Mouse (Mus musculus) splenic B cell, adult 2 months (primary cell): Measurements from ENCODE around the gene Tjap1.

Experiments
- DNase-seq: peaks from one replicate; pipeline ENCODE4 v3.0.0-alpha.2; 2011; ENCODE audit warnings: low read depth, low spot score
- H3K27me3 ChIP-seq: 2 replicates; pipeline ENCODE4 v1.6.1; 2012; ENCODE audit warnings: mild to moderate bottlenecking, low read length, moderate library complexity, mixed read lengths; ENCODE audit not compliant: control insufficient read depth, poor library complexity, insufficient read depth, severe bottlenecking
- H3K36me3 ChIP-seq: 2 replicates; pipeline ENCODE4 v1.6.1; 2012; ENCODE audit warnings: mild to moderate bottlenecking, low read length, moderate library complexity, mixed read lengths; ENCODE audit not compliant: control insufficient read depth, poor library complexity, insufficient read depth, severe bottlenecking

The Tjap1 gene

DNA sequence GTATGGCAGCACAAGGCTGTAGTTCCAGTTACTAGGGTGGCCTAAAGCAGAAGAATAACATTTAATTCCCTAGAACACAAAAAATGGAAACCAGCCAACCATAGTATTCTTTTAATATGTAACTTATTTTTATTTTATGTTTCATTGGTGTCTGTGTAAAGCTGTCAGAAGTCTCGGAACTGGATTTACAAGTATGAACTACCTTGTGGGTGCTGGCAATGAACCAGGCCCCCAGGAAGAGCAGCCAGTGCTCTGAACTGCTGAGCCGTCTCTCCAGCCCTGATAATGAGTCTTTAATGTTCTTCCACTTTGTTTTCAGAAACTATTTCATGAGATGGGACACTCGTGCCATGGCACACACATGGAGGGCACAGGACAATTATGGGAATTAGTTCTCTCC, 72.3 kb downstream of the Tjap1 start:
- Histone ChIP-seq H3K36me3 (peaks cover 18% of the 10 kb centered on the region), H3K27me3 (no peaks in the 10 kb centered on the region)
- DNase-seq = no peak
